Mouse (Mus musculus) spleen, embryonic (tissue): ENCODE measurements around the gene Tmem230.
"Not testable (repeated sequence)": the region's sequence is repeated elsewhere in the genome, so short reads cannot be mapped to it uniquely, and the experiment has no call there.

Experiments used
- CTCF ChIA-PET: fragments of 350-600 bp; sonication (Branson Sonifier 250); formaldehyde crosslinking; loops from one replicate; lab custom pipeline; 2022; lab: Charles Lee

Tmem230 gene

DNA sequence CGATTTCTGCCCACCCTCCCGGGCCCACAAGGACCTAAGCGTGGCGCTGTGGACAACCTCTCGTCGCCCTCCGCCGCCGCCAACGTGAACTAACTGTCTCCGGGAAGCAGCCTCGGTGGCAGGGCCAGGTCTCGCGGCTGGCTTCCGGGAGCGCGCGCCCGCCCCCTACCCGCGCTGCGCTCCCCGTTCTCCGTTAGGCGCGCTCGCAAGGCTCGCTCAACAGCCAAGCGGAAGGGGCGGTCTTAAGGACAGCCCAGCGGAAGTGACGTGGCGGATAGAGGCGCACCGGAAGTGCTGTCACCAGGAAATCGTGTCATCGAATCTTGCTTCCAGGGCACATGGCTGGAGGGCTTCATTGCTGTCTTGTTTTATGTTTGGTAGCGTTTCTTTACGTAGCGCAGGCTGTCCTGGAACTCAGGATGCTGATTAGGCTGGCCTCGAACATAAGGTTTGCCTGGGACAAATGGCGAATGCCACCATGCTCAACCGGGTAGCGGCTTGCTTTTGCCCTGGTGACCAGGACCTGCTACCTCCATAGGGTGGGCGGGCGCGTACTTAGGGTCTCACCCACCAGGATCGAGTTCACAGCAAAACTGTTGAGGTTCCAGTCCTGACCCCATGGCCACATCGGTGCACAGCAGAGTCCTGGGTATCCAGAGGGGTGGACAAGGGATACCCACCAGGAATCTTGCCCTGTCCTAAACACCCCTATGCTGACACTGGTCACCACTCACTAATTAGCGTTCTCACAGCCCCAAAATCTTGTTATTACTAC, at the start of gene Tmem230:
Gene Tmem230 (minus strand): TSS at position 269 of the 775 bp plus-strand sequence.
- CTCF ChIA-PET = no interaction called here

DNA sequence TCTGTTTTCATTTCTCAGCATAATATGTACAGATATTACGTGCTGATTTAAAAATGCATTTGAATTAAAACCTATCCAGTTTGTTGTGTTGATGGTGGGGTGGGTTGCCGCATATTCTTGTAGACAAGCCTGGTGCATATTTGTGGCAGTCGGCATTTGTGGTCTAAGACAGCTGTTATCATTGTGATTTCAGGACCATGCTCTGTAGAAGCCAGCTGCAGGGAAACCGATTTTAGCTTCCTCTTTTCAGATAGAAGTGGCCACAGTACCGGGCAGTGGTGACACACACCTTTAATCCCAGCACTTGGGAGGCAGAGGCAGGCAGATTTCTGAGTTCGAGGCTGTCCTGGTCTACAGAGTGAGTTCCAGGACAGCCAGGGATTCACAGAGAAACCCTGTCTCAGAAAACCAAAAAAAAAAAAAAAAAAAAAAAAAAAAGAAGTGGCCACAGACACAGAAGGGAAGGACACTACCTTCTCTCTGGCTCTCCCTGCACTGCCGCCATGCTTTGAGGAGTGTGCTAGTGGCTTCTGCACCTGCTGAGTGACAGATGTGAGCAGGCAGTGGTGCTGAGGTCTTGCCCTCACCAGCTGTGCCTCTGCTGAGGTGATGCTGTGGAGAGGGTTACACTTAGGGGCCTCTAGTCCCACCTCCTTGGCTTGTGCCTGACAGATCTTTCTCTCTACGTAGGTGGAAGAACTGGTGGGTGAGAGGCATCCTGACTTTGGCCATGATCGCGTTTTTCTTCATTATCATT, 46.3 kb upstream of the Tmem230 start:
- CTCF ChIA-PET = no interaction called here

GRCm38 (mm10) chr2:132292083-132292482, 44.5 kb upstream of the Tmem230 start:
- CTCF ChIA-PET = interaction anchor here (0.6 kb wide), 1 partner anchor 199 kb away, joined by 5 read pairs; no protein-coding TSS in a partner anchor

DNA sequence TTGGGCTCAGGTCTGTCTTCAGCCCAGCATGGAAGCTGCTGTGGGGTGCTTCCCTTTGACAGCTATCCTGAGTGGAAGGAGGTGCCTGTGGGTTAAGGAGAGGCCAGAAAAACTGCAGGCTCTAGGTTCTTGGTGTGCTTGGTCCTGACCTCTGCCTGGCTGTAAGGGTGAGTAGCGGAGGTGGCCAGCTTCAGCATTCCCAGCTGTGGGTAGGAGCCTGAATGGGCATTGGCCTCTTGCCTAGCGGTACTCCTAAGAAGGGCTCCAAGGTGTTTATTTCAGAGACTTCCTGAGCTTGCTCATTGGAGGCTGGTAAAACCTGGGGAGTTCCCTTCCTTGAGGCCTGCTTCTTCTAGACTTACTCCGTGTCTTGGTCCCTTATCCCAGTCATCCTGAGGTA, 43.7 kb upstream of the Tmem230 start:
- CTCF ChIA-PET = no interaction called here

- CTCF ChIA-PET = no interaction called here
Measured at GRCm38 (mm10) chr2:132290808-132291207, 43.2 kb upstream of the Tmem230 start.

DNA sequence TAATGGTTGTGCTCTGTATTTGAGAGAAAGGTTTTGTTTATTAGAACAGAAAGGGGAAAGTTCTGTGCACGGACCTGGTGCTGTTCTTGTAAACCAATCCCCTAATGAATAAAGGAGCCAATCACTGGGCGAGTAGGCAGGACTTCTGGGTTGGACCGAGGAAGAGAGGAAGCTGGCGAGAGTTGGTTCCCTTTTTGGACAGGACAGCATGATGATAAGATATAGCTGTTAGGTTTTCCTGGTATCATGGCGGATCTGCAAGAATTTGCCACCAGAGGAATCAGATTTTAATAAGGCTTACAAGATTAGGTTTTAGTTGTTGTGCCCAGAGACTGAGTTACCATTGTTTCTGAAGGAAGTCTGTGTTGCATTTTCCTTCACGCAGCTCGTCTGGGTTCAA, 41.6 kb upstream of the Tmem230 start:
- CTCF ChIA-PET = not testable (repeated sequence)

DNA sequence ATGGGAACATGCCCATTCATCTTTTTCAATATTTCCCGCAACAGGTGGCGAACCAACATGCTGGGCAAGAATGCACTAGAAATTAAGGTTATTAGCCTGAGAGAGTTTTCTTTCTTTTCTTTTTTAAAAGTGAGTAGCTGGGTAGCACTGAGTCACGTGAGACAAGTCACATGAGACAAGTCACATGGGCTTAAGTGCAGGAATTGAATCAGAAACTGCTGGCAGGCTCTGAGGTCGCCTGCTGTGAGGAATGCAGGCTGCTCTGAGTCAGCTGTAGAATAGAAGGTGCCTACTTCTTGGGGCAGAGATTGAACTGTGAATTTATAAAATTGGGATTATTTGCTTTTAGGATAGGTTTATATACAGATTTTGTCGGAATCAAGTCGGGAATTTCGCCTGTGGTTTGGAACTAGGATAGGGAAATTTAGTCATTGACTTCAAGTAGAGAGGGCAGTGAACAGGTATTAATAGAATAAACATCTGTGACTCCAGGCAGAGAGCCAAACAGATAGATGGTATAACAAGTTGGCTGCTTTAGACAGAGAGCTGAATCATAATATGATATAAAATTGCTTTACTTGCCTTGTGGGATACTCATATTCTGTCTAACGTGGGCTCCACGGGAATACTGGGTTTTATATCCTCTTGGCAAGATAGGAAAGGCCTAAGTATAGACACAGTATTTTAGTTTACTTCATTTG, 38.9 kb upstream of the Tmem230 start:
- CTCF ChIA-PET = no interaction called here

- CTCF ChIA-PET = not testable (repeated sequence)
Measured at GRCm38 (mm10) chr2:132285722-132286121, 38.1 kb upstream of the Tmem230 start.

GRCm38 (mm10) chr2:132284492-132285139, 37.0 kb upstream of the Tmem230 start:
- CTCF ChIA-PET = no interaction called here

GRCm38 (mm10) chr2:132283236-132284070, 35.8 kb upstream of the Tmem230 start:
- CTCF ChIA-PET = no interaction called here

GRCm38 (mm10) chr2:132282453-132283174, 35.0 kb upstream of the Tmem230 start:
- CTCF ChIA-PET = no interaction called here

DNA sequence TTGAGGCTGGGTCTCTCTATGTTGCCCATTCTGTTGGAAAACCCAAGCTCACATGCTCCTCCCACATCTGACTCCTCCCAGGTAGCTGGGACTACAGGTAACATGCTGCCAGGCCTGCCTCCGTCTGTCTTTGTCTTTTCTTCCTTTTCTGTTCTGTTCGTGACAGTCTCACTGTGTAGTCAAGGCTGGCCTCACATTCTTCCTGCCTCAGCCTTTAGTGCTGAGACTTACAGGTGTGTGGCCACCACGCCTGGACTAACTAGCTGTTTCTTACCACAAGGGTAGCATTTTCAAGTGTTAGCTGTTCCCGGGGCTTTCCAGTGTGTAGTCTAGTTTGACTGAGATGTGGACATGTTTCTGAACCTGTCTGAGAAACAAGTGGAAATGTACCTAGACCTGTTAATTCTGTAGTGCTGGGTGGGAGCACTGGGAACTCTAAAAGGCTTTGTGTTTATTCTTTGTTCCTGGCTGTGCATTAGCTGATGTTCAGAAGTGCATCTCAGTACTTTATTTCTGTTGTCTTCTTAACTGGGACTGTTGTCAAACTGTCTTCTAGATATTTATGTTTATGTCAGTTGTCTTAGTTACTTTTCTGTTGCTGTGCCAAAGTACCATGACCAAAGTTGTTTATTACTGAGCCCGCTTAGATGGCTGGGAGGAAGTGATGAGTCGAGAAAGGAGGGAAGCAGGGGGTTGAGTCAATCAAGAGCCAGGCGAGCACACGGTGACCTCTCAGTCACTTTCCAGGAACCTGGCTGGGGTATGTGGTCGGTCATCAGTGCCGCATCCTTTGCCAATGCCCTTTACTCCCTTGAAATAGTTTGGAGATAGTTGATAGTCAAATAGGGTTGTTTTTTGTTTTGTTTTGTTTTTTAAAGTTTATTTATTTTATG, 34.2 kb upstream of the Tmem230 start:
- CTCF ChIA-PET = no interaction called here

- CTCF ChIA-PET = no interaction called here
Measured at GRCm38 (mm10) chr2:132280518-132281120, 33.0 kb upstream of the Tmem230 start.

- CTCF ChIA-PET = no interaction called here
Measured at GRCm38 (mm10) chr2:132279978-132280377, 32.4 kb upstream of the Tmem230 start.

- CTCF ChIA-PET = interaction anchor here (0.6 kb wide), 1 partner anchor 1612 kb away, joined by 3 read pairs; the partner anchor contains the start of gene Itpa
Measured at GRCm38 (mm10) chr2:132279336-132279882, 31.8 kb upstream of the Tmem230 start.

GRCm38 (mm10) chr2:132278273-132278853, 30.8 kb upstream of the Tmem230 start:
- CTCF ChIA-PET = no interaction called here

GRCm38 (mm10) chr2:132276249-132276648, 28.6 kb upstream of the Tmem230 start:
- CTCF ChIA-PET = interaction anchor here (0.7 kb wide), 1 partner anchor 43 kb away, joined by 4 read pairs; no protein-coding TSS in a partner anchor

GRCm38 (mm10) chr2:132275527-132275926, 27.9 kb upstream of the Tmem230 start:
- CTCF ChIA-PET = interaction anchor here (0.7 kb wide), 1 partner anchor 158 kb away, joined by 8 read pairs; no protein-coding TSS in a partner anchor
